Mouse (Mus musculus) liver, embryonic 16.5 days (tissue): ENCODE results near the gene Wbp2. TPM values are rescaled to one million over a fixed set of nuclear protein-coding genes. Genes with fewer than 3 reads are reported as not detected.

Experiments
- ATAC-seq: fragments of 200-750 bp; cut with Nextera tagmentation; 2 replicates; pipeline ENCODE4 v1.8.0; 2017; ENCODE audit warnings: low read depth, mild to moderate bottlenecking, moderate number of reproducible peaks, moderate library complexity
- H3K27ac ChIP-seq: fragments of 300-500 bp; sonication (generic); 2 replicates; pipeline ENCODE4 v1.5.1; 2014; ENCODE audit warnings: mild to moderate bottlenecking, low read length
- H3K27me3 ChIP-seq: fragments of 300-500 bp; sonication (generic); 2 replicates; pipeline ENCODE4 v1.6.1; 2014; ENCODE audit warnings: low read depth, low read length, mixed read lengths; ENCODE audit not compliant: control insufficient read depth, insufficient read depth
- H3K36me3 ChIP-seq: fragments of 300-500 bp; sonication (generic); 2 replicates; pipeline ENCODE4 v1.6.1; 2014; ENCODE audit warnings: mild to moderate bottlenecking; ENCODE audit not compliant: control insufficient read depth, insufficient read depth
- H3K4me1 ChIP-seq: fragments of 300-500 bp; sonication (generic); 2 replicates; pipeline ENCODE4 v1.6.1; 2014; ENCODE audit warnings: low read depth, low read length, mixed read lengths; ENCODE audit not compliant: control insufficient read depth
- H3K4me2 ChIP-seq: fragments of 300-500 bp; sonication (generic); 2 replicates; pipeline ENCODE4 v1.6.1; 2014; ENCODE audit warnings: low read depth, low read length, mixed read lengths
- H3K4me3 ChIP-seq: fragments of 300-500 bp; sonication (generic); 2 replicates; pipeline ENCODE4 v1.5.1; 2014; ENCODE audit warnings: low read depth, mild to moderate bottlenecking, low read length
- H3K9ac ChIP-seq: fragments of 300-500 bp; sonication (generic); 2 replicates; pipeline ENCODE4 v1.6.1; 2014; ENCODE audit warnings: low read depth, low read length
- H3K9me3 ChIP-seq: fragments of 300-500 bp; sonication (generic); replicated peaks from 2 replicates; pipeline ENCODE4 v1.6.1; 2016; ENCODE audit warnings: low read length; ENCODE audit not compliant: control insufficient read depth
- WGBS: fragments of 180-500 bp; shearing (Covaris S2); extraction: QIAGEN DNeasy Blood & Tissue Kit; methylation state at CpG from one replicate; pipeline ENCODE4 v1.1.7; 2014; ENCODE audit not compliant: insufficient replicate concordance; 5-methylcytosine and 5-hydroxymethylcytosine counted together
- polyA plus RNA-seq: library from polyadenylated mRNA; unstranded; fragments of >200 nt; fragmentation: Nextera tagmentation; extraction: Ambion mirVana; gene quantifications from 2 replicates; pipeline ENCODE4 v1.2.1, GENCODE M21; 2015

Wbp2 gene
- 85.2 and 110 TPM in 2 replicates for polyA plus RNA-seq

GRCm38 (mm10) chr11:116086258-116087193, at the start of gene Wbp2:
Gene Wbp2 (minus strand): TSS chr11:116086995.
- Histone ChIP-seq H3K4me3 (peak within 1 kb of the TSS; percentile 65), H3K4me1 (peaks cover 43% of the 10 kb centered on the region), H3K27me3 (no peaks in the 10 kb centered on the region), H3K9me3 (no peaks in the 10 kb centered on the region), H3K36me3 (peaks cover 19% of the 10 kb centered on the region), H3K4me2 (peak within 1 kb of the TSS; percentile 87), H3K9ac (peak within 1 kb of the TSS; percentile 77), H3K27ac (peak within 1 kb of the TSS; percentile 93)
- WGBS, result 5% methylated on average over 37 of the region's 43 CpGs
- peak; percentile 92 for ATAC-seq

DNA sequence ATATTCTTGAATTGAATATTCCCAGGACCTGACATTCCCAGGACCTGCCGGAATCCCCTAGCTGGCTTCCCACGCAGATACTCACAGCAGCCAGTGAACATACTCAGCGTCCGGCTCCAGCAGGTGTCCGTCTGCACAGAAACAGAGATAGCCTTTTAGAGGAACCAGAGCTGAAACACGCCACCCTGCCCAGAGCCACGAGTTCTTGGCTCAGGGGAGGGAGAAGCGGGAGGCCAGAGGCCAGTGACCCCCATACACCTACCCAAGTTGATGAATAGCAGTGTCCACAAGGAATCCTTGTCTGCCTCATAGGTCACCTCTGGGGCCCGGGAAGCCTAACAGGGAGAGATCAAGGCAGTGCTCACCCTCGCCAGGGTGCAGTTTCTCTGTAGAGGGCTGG, 47.4 kb upstream of the Wbp2 start:
- no peak for ATAC-seq
- Histone ChIP-seq H3K36me3 (no peaks in the 10 kb centered on the region), H3K9me3 (no peaks in the 10 kb centered on the region), H3K4me2 (no peak overlapping the region), H3K4me3 (no peak overlapping the region), H3K4me1 (peaks cover 37% of the 10 kb centered on the region), H3K27me3 (no peaks in the 10 kb centered on the region), H3K9ac (no peak overlapping the region), H3K27ac (no peak overlapping the region)
- WGBS, result 77% methylated on average over 10 of the region's 10 CpGs

DNA sequence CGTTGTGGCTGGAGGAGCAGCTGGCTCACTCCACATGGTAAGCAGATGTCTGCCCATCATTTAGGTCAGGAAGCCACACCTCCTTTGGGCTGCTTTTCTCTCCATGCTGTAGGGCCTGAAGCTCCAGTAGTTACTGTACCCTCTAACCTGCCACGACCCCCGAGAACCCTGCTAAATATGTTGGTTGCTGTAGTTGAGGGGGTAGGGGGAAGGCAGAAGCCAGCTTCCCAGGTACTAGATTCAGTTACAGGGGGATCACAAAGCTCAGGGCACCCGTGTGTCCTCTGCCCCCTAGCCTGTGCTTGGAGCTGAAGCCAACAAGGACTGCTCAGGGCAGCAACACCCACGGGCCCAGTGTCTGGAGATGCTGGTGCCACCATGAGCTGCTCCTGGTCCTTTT, 46.7 kb upstream of the Wbp2 start:
- Histone ChIP-seq H3K9me3 (no peaks in the 10 kb centered on the region), H3K4me1 (peaks cover 34% of the 10 kb centered on the region), H3K27ac (no peak overlapping the region), H3K4me2 (no peak overlapping the region), H3K9ac (no peak overlapping the region), H3K36me3 (no peaks in the 10 kb centered on the region), H3K4me3 (no peak overlapping the region), H3K27me3 (no peaks in the 10 kb centered on the region)
- ATAC-seq, result no peak
- 63% methylated on average over 5 of the region's 5 CpGs for WGBS

- Histone ChIP-seq H3K9me3 (no peaks in the 10 kb centered on the region), H3K36me3 (no peaks in the 10 kb centered on the region), H3K4me2 (no peak overlapping the region), H3K4me3 (no peak overlapping the region), H3K27ac (no peak overlapping the region), H3K4me1 (peaks cover 33% of the 10 kb centered on the region), H3K9ac (no peak overlapping the region), H3K27me3 (no peaks in the 10 kb centered on the region)
- no peak for ATAC-seq
- WGBS, result 76% methylated on average over 16 of the region's 16 CpGs
Measured at GRCm38 (mm10) chr11:116132366-116133333, 45.9 kb upstream of the Wbp2 start.

DNA sequence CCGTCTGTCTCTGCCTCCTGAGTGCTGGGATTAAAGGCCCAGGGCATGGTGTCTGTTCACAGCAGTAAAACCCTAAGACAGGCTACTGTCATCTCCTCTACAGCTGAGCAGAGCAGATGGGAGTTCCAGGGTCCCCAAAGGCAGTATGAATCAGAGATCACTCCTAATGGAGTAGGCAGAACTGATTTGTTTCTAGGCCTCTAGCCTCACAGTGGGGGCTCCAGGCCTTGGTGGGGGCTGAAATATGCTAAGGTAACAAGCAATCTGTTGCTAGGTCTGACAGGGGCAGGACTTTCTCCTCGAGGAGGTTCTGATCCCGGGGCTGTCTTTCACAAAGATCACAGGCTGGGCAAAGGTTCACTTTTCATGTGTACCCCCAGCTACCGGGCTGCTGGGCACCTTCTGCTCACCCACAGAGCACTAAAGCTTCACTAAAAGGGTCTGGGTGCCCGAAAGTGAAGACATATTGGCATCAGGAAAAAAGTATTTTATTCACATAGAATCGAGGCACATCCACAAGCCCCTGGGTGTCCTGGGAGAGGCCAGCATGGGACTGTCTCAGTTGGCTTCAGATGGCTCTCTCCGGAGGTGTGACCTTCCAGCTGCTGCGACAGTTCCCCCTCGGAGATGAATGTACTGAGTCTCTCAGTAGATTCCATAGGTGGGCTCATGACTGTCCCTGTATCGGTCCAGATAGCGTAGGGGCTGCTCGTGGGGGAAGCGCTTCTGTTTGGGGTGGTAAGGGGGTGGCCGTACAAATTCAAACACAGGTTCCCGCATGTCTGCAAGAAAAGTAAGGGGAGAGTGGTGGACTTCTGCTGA, 44.8 kb upstream of the Wbp2 start:
- Histone ChIP-seq H3K36me3 (no peaks in the 10 kb centered on the region), H3K4me3 (peak overlapping the region; percentile 68), H3K4me1 (peaks cover 37% of the 10 kb centered on the region), H3K27ac (peak overlapping the region; percentile 76), H3K9me3 (no peaks in the 10 kb centered on the region), H3K9ac (peak overlapping the region; percentile 77), H3K27me3 (no peaks in the 10 kb centered on the region), H3K4me2 (peak overlapping the region; percentile 84)
- 75% methylated on average over 15 of the region's 15 CpGs for WGBS
- no peak for ATAC-seq

- no peaks in the 10 kb centered on the region; the same call in 1 of the 2 replicates for H3K36me3 ChIP-seq
- WGBS, result under 1% methylated on average over 69 of the region's 69 CpGs
Measured at GRCm38 (mm10) chr11:116130488-116131205, 43.9 kb upstream of the Wbp2 start, which contains the start of gene Trim65. Gene Trim65 (minus strand): TSS chr11:116131128.

DNA sequence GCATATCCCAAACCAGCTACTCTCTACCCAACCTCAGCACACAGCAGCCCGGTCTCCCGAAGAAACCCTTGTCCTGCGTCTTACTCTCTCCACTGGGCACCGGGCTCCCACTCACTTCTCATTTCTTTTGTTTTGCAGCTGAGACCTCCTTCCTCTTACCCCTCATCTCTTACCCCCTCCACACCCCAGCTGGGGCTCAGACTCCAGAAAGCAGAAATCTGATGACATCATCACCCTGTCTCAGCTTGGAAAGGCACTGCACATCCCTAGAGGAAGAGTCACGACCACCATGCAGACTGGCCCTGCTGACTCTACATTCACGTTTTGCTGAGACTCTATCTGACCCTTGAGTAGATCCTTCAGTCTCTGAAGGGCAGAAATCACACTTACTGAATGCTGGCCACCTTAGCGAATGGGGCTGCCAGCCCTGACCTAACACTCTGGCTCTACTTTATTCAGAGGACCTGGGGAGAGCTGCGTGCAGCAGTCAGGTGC, 43.2 kb upstream of the Wbp2 start:
- peak overlapping the region; percentile 76; the same call in 1 of the 2 replicates for H3K27ac ChIP-seq
- no peaks in the 10 kb centered on the region for H3K9me3 ChIP-seq
- peak overlapping the region; percentile 84 for H3K4me2 ChIP-seq
- no peak for ATAC-seq
- no peaks in the 10 kb centered on the region for H3K27me3 ChIP-seq
- peak overlapping the region; percentile 77 for H3K9ac ChIP-seq
- 18% methylated on average over 8 of the region's 8 CpGs for WGBS
- H3K36me3 ChIP-seq, result no peaks in the 10 kb centered on the region; the same call in 1 of the 2 replicates
- peak overlapping the region; percentile 68 for H3K4me3 ChIP-seq
- peaks cover 37% of the 10 kb centered on the region for H3K4me1 ChIP-seq

More at GRCm38 (mm10) chr11:116130488-116131205, 43.9 kb upstream of the Wbp2 start, which contains the start of gene Trim65:
- Histone ChIP-seq H3K9me3 (no peaks in the 10 kb centered on the region), H3K4me2 (peak within 1 kb of the TSS; percentile 84), H3K4me1 (peaks cover 37% of the 10 kb centered on the region), H3K27ac (peak within 1 kb of the TSS; percentile 76), H3K27me3 (no peaks in the 10 kb centered on the region), H3K9ac (peak within 1 kb of the TSS; percentile 77), H3K4me3 (peak within 1 kb of the TSS; percentile 68)
- ATAC-seq, result peak; percentile 84
